Mouse (Mus musculus) liver, embryonic 14 days (tissue): Measurements from ENCODE around the gene Olfr658. TPM values are rescaled to one million over a fixed set of nuclear protein-coding genes. Genes with fewer than 3 reads are reported as not detected.

Experiments used
- polyA plus RNA-seq: library from polyadenylated mRNA; depleted of rRNA; stranded (reverse); fragments of >200 nt; gene quantifications from 2 replicates; pipeline ENCODE4 v1.2.3, GENCODE M21; 2012; rRNA removed

Olfr658 gene
- 0.01 TPM in 1 of 2 replicates, not detected in the other for polyA plus RNA-seq

GRCm38 (mm10) chr7:104646841-104647482, at the start of gene Olfr658:
Gene Olfr658 (minus strand): TSS chr7:104647305.

DNA sequence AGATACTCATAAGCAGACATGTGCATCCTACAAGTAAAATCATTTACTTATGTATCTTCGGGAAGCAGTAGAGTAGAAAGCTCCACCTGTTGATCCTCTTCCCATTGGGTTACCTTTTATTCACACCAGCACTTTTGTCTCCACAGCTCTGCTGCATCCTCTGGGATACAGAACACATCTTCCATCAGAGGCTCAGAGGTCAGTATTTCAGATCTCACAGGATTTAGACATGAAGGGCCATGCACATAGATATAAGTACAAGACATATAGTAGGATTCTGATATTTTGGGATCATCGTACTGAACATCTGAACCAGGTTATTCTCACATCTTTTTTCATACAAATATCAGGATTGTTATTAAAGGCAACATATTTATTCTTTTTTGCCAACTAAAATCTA, 39.1 kb upstream of the Olfr658 start, which contains the start of gene Olfr661:
Gene Olfr661 (plus strand): TSS at position 301 of the 400 bp plus-strand sequence.

DNA sequence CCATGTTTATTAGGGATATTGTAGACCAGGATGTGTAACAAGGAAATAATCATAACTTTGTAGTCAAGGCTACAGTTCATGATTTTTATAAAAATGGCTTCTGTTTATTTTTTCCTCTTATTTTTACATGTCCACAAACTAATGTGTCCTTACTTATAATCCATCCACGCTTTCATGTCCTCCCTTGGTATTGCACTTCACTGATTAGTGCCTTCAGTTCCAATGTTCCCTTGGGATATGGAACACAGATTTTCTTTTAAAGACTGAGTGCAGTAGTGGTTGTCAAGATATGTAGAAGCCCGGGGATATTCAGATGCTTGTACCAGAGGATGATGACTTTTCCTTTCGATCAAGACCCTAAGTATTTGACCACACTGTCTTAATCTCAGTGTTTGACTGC, 19.3 kb upstream of the Olfr658 start, which contains the start of gene Olfr659:
Gene Olfr659 (plus strand): TSS at position 301 of the 400 bp plus-strand sequence.

GRCm38 (mm10) chr7:104624494-104624893, 22.6 kb downstream of the Olfr658 start, which contains the start of gene Olfr657:
Gene Olfr657 (plus strand): TSS chr7:104624794.

GRCm38 (mm10) chr7:104613655-104614054, 33.5 kb downstream of the Olfr658 start, which contains the start of gene Olfr656:
Gene Olfr656 (plus strand): TSS chr7:104613955.

GRCm38 (mm10) chr7:104601679-104602078, 45.4 kb downstream of the Olfr658 start, which contains the start of gene Olfr655:
Gene Olfr655 (minus strand): TSS chr7:104601779.

Other genes with a start within 250 kb of the Olfr658 start
- 0.21 and 0.23 TPM in 2 replicates for gene Trim30c, start 246.5 kb downstream of the Olfr658 start, polyA plus RNA-seq
- 1.8 and 2.6 TPM in 2 replicates for gene Trim30a, start 182.1 kb downstream of the Olfr658 start, polyA plus RNA-seq
- gene Trim30d, start 139.5 kb downstream of the Olfr658 start, polyA plus RNA-seq = 0.63 and 0.83 TPM in 2 replicates
- gene Olfr651, start 97.2 kb downstream of the Olfr658 start, polyA plus RNA-seq = not detected in 2 replicates
- gene Olfr652, start 86.4 kb downstream of the Olfr658 start, polyA plus RNA-seq = not detected in 2 replicates
- not detected in 2 replicates for gene Olfr653, start 70.0 kb downstream of the Olfr658 start, polyA plus RNA-seq
- not detected in 2 replicates for gene Olfr654, start 60.3 kb downstream of the Olfr658 start, polyA plus RNA-seq
- gene Olfr655, start 45.5 kb downstream of the Olfr658 start, polyA plus RNA-seq = not detected in 2 replicates
- not detected in 2 replicates for gene Olfr656, start 33.4 kb downstream of the Olfr658 start, polyA plus RNA-seq
- gene Olfr657, start 22.5 kb downstream of the Olfr658 start, polyA plus RNA-seq = not detected in 2 replicates
- gene Olfr659, start 19.4 kb upstream of the Olfr658 start, polyA plus RNA-seq = not detected in 2 replicates
- gene Olfr661, start 39.2 kb upstream of the Olfr658 start, polyA plus RNA-seq = not detected in 2 replicates
- not detected in 2 replicates for gene Usp17le, start 130.2 kb upstream of the Olfr658 start, polyA plus RNA-seq
- not detected in 2 replicates for gene Usp17lb, start 195.3 kb upstream of the Olfr658 start, polyA plus RNA-seq
- gene Usp17la, start 209.7 kb upstream of the Olfr658 start, polyA plus RNA-seq = not detected in 2 replicates
- not detected in 2 replicates for gene Olfr665, start 230.7 kb upstream of the Olfr658 start, polyA plus RNA-seq
- not detected in 2 replicates for gene Olfr666, start 248.6 kb upstream of the Olfr658 start, polyA plus RNA-seq